Mouse (Mus musculus): ENCODE data around the gene Lrrc8b.

Gene Lrrc8b

GRCm38 (mm10) chr5:105415198-105415791, at the start of gene Lrrc8b:
TSS of gene Lrrc8b (plus strand) at chr5:105415775.
- peak; percentile 73 for DNase-seq (ENCODE audit: low spot score)

- DNase-seq (ENCODE audit: low spot score): no peak
These were observed 34.1 kb upstream of the Lrrc8b start for GRCm38 (mm10) chr5:105381482-105381881.

- DNase-seq (ENCODE audit: low spot score): no peak
These were observed 25.2 kb upstream of the Lrrc8b start for GRCm38 (mm10) chr5:105390346-105390745.

GRCm38 (mm10) chr5:105393731-105394130, 21.8 kb upstream of the Lrrc8b start:
- no peak for DNase-seq (ENCODE audit: low spot score)

- no peak for DNase-seq (ENCODE audit: low spot score)
These were observed 20.4 kb upstream of the Lrrc8b start for GRCm38 (mm10) chr5:105395188-105395587.

GRCm38 (mm10) chr5:105398966-105399365, 16.6 kb upstream of the Lrrc8b start:
- no peak for DNase-seq (ENCODE audit: low spot score)

- DNase-seq (ENCODE audit: low spot score): peak; percentile 68
These were observed 15.7 kb upstream of the Lrrc8b start for GRCm38 (mm10) chr5:105399631-105400423.

GRCm38 (mm10) chr5:105400424-105401375, 14.9 kb upstream of the Lrrc8b start:
- no peak for DNase-seq (ENCODE audit: low spot score)

- DNase-seq (ENCODE audit: low spot score): no peak
These were observed 14.0 kb upstream of the Lrrc8b start for GRCm38 (mm10) chr5:105401536-105401935.

- DNase-seq (ENCODE audit: low spot score): peak; percentile 67
These were observed 10.6 kb upstream of the Lrrc8b start for GRCm38 (mm10) chr5:105404961-105405360.

- no peak for DNase-seq (ENCODE audit: low spot score)
These were observed 7.9 kb upstream of the Lrrc8b start for GRCm38 (mm10) chr5:105407661-105408060.

- DNase-seq (ENCODE audit: low spot score): no peak
These were observed 6.5 kb upstream of the Lrrc8b start for GRCm38 (mm10) chr5:105409092-105409491.

GRCm38 (mm10) chr5:105410521-105411293, 4.9 kb upstream of the Lrrc8b start:
- no peak for DNase-seq (ENCODE audit: low spot score)

- DNase-seq (ENCODE audit: low spot score): no peak
These were observed 4.3 kb upstream of the Lrrc8b start for GRCm38 (mm10) chr5:105411294-105411570.

- no peak for DNase-seq (ENCODE audit: low spot score)
These were observed 3.8 kb upstream of the Lrrc8b start for GRCm38 (mm10) chr5:105411768-105412167.

- DNase-seq (ENCODE audit: low spot score): no peak
These were observed 2.9 kb upstream of the Lrrc8b start for GRCm38 (mm10) chr5:105412634-105413033.

- DNase-seq (ENCODE audit: low spot score): no peak
These were observed 1.0 kb upstream of the Lrrc8b start for GRCm38 (mm10) chr5:105414341-105415120.

GRCm38 (mm10) chr5:105415951-105416675, 538 bp downstream of the Lrrc8b start:
- no peak for DNase-seq (ENCODE audit: low spot score)

- DNase-seq (ENCODE audit: low spot score): no peak
These were observed 1.6 kb downstream of the Lrrc8b start for GRCm38 (mm10) chr5:105417217-105417616.

- DNase-seq (ENCODE audit: low spot score): no peak
These were observed 2.8 kb downstream of the Lrrc8b start for GRCm38 (mm10) chr5:105418364-105418763.

Data from ovary, postnatal 14 days (tissue).